Mouse (Mus musculus) E14TG2a.4 (cell line): ENCODE results near the gene Arid1a.

Experiments
- CTCF ChIP-seq: conservative IDR thresholded peaks from 2 replicates; pipeline ENCODE4 v1.5.1; 2014; ENCODE audit warnings: low read length
- NANOG ChIP-seq: IDR thresholded peaks from 2 replicates; pipeline ENCODE4 v1.6.1; 2014; ENCODE audit warnings: borderline replicate concordance, low read length, mixed read lengths
- POU5F1 ChIP-seq: IDR thresholded peaks from 2 replicates; pipeline ENCODE4 v1.6.1; 2014; ENCODE audit warnings: low read length, borderline replicate concordance

- TF ChIP-seq CTCF (no peak), POU5F1 (no peak), NANOG (no peak)
These were observed 94.1 kb downstream of the Arid1a start for GRCm38 (mm10) chr4:133662421-133662820.
